Mouse (Mus musculus) splenic B cell, adult 2 months (primary cell): ENCODE measurements around the gene H2-Eb1.

ENCODE experiments used
- DNase-seq: peaks from one replicate; pipeline ENCODE4 v3.0.0-alpha.2; 2011; ENCODE audit warnings: low read depth, low spot score
- H3K27me3 ChIP-seq: 2 replicates; pipeline ENCODE4 v1.6.1; 2012; ENCODE audit warnings: mild to moderate bottlenecking, low read length, moderate library complexity, mixed read lengths; ENCODE audit not compliant: control insufficient read depth, poor library complexity, insufficient read depth, severe bottlenecking
- H3K36me3 ChIP-seq: 2 replicates; pipeline ENCODE4 v1.6.1; 2012; ENCODE audit warnings: mild to moderate bottlenecking, low read length, moderate library complexity, mixed read lengths; ENCODE audit not compliant: control insufficient read depth, poor library complexity, insufficient read depth, severe bottlenecking

The H2-Eb1 gene

GRCm38 (mm10) chr17:34316697-34317096, 11.0 kb downstream of the H2-Eb1 start:
- DNase-seq: peak; percentile 38
- no peaks in the 10 kb centered on the region for H3K27me3 ChIP-seq
- H3K36me3 ChIP-seq: peaks cover 37% of the 10 kb centered on the region

DNA sequence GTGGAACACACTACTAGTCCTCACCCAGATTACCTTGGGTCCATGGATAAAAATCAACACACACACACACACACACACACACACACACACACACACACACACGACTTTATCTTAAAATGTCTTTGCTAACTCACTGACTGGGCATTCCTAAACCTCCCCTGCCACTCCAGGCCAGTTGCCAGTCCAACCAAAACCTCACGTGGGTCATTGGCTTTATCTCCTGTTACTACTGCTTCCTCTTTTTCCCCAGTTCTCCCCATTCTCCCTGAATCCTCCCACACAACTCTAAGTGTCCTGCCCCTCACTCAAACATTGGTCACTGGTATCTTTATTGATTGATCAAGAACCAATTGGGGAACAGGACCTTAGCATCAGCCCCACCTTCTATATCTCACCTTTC, 11.6 kb downstream of the H2-Eb1 start:
- peak; percentile 38 for DNase-seq
- Histone ChIP-seq H3K27me3 (no peaks in the 10 kb centered on the region), H3K36me3 (peaks cover 32% of the 10 kb centered on the region)

- H3K27me3 ChIP-seq: no peaks in the 10 kb centered on the region
Measured at GRCm38 (mm10) chr17:34325436-34325835, 19.8 kb downstream of the H2-Eb1 start, which contains the start of gene H2-Eb2. TSS of gene H2-Eb2 (plus strand) at chr17:34325665.

DNA sequence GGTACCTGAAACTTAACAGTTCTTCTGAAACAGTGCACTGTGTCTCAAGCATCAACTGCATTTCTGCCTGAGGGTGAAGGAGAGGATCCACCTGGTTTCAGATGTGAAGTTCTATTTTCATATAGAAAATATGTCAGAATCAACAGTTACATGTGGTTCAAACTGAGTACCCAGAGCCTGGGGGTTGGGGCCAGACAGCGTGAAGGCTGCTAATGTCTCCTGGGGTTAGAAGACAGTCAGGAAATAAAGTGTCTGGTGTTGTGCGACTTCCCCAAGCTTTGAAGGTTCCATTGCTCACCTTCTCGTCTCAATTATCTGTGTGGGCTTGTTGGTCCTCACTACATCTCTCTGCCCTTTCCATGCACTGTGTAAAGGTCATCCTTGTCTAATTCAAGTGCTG, 20.7 kb downstream of the H2-Eb1 start:
- no peaks in the 10 kb centered on the region for H3K36me3 ChIP-seq
- peak; percentile 81 for DNase-seq
- H3K27me3 ChIP-seq: no peaks in the 10 kb centered on the region

More at GRCm38 (mm10) chr17:34325436-34325835, 19.8 kb downstream of the H2-Eb1 start, which contains the start of gene H2-Eb2:
- no peaks in the 10 kb centered on the region for H3K36me3 ChIP-seq
- DNase-seq: peak; percentile 94

- peak; percentile 79 for DNase-seq
- Histone ChIP-seq H3K27me3 (no peaks in the 10 kb centered on the region), H3K36me3 (peaks cover 12% of the 10 kb centered on the region)
Measured at GRCm38 (mm10) chr17:34329807-34330206, 24.1 kb downstream of the H2-Eb1 start.

DNA sequence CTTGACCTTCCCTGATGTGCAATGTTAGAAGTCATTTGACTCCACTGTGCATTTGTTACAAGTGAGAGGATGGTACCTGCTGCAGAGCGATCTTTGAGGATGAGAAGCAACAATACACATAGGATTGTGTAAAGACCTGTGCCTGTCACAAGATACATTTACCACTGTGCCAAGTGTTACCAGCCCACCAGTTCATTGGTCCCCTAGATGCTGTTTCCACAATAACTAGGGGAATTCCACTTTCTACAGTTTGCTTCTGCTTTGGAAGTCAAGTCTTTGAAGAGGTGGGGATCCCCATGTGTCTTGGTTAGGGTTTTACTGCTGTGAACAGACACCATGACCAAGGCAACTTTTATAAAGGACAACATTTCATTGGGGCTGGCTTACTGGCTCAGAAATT, 25.5 kb downstream of the H2-Eb1 start:
- Histone ChIP-seq H3K36me3 (peaks cover 19% of the 10 kb centered on the region), H3K27me3 (no peaks in the 10 kb centered on the region)
- peak; percentile 73 for DNase-seq

GRCm38 (mm10) chr17:34340619-34341402, 35.1 kb downstream of the H2-Eb1 start:
- peak; percentile 56 for DNase-seq
- H3K36me3 ChIP-seq: peaks cover 3% of the 10 kb centered on the region; the same call in 1 of the 2 replicates

GRCm38 (mm10) chr17:34344882-34345281, 39.2 kb downstream of the H2-Eb1 start:
- Histone ChIP-seq H3K36me3 (no peaks in the 10 kb centered on the region), H3K27me3 (no peaks in the 10 kb centered on the region)
- no peak for DNase-seq

More at GRCm38 (mm10) chr17:34340619-34341402, 35.1 kb downstream of the H2-Eb1 start:
- no peaks in the 10 kb centered on the region for H3K27me3 ChIP-seq

DNA sequence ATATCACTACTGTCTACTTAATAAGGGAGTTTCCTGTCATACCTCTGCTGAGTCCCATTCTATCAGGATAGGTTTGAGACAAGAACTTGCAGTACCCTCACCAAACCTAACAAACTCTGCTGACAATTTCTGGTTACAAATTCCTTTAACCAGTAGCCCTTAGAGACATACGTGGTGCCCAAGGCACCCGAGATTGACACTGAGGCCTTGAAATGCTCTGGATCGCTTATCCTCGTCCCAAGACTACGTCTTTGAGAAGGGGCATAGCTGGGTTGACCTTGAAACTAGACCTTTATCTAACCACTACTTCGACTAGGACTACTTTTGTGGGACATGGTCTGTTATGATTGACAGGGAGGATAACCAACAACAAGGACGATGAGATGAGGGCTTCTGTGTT, 39.8 kb downstream of the H2-Eb1 start:
- H3K36me3 ChIP-seq: no peaks in the 10 kb centered on the region
- no peaks in the 10 kb centered on the region for H3K27me3 ChIP-seq
- no peak for DNase-seq

DNA sequence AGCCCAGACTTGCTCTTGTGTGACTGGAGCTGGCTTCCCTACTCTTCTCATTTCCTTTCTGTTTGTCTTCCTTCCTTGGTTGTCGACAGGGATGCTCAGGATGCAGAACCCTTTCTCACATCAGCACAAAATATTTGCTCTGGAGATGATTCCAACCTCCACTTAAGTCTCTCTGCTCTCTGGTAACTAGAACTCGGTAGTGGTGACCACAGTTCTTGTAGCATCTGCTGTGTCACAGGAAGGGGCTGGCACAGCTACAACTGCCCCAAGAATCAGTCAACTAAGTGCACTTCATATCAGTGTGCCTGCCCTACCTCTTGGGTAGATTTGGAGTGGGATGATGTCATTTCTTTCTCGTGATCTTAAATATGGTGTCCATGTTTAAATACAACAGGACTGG, 40.4 kb downstream of the H2-Eb1 start:
- DNase-seq: peak; percentile 71
- H3K36me3 ChIP-seq: no peaks in the 10 kb centered on the region
- no peaks in the 10 kb centered on the region for H3K27me3 ChIP-seq

- Histone ChIP-seq H3K27me3 (no peaks in the 10 kb centered on the region), H3K36me3 (no peaks in the 10 kb centered on the region)
- DNase-seq: peak; percentile 99
Measured at GRCm38 (mm10) chr17:34347606-34348308, 42.1 kb downstream of the H2-Eb1 start.

DNA sequence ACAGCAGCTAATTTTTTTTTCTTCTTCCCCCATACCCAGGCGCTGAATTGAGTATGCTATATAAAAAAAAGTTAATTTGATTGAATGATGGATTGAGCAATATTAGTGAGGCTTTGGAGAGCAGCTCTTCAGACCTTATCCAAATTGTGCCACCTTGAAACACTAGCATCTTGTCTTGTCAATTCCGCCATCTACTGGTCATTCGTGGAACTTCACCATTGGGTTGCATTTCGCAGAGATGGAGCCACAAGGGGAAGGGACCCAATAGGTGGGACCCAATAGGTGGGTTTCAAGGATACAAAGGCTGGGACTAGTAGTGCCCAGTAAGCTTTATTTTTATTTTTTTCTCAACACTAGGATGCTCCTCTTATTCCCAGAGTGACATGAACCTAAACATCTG, 43.8 kb downstream of the H2-Eb1 start:
- H3K27me3 ChIP-seq: no peaks in the 10 kb centered on the region
- no peaks in the 10 kb centered on the region for H3K36me3 ChIP-seq
- DNase-seq: peak; percentile 96

DNA sequence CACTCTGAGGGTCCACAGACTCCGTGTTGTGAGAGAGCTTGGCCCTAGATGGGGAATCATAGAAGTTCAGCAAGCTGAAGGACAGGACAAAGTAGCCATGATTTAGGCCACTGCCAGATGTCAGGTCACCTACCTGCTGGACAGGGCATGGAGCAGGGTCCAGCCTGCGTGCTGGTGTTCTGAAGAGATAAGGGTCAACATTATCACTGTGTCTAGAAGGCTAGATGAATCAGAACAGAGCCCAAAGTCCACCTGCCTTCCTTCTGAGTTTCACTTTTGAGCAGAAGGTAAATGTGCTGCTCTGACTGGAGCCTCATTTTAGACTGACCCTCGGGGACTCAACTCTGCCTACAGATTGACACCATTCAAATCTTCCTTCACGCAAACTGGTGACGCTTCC, 48.9 kb downstream of the H2-Eb1 start, which contains the start of gene Btnl2:
Gene Btnl2 (plus strand): TSS at position 284 of the 400 bp plus-strand sequence.
- no peaks in the 10 kb centered on the region for H3K27me3 ChIP-seq
- no peaks in the 10 kb centered on the region for H3K36me3 ChIP-seq
- DNase-seq: no peak

DNA sequence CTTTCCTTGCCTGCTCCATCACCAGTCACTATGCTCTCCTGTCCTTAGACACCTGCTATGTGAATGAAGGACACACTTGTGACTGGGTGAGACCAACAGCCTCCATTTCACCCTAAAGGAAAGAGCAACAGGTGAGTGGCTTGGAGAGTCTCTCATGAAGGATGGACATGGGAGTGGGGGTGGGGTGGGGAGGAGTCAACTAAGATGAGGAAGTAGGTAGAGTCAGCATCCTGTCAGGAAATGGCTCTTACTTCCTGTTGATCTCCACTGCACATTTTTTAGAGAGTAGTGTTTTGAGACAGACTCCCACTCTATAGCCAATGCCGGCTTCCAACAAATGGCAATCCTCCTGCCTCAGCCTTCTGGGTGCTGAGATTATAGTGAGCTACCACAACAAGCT, 49.3 kb downstream of the H2-Eb1 start:
- Histone ChIP-seq H3K27me3 (no peaks in the 10 kb centered on the region), H3K36me3 (no peaks in the 10 kb centered on the region)
- DNase-seq: peak; percentile 88

DNA sequence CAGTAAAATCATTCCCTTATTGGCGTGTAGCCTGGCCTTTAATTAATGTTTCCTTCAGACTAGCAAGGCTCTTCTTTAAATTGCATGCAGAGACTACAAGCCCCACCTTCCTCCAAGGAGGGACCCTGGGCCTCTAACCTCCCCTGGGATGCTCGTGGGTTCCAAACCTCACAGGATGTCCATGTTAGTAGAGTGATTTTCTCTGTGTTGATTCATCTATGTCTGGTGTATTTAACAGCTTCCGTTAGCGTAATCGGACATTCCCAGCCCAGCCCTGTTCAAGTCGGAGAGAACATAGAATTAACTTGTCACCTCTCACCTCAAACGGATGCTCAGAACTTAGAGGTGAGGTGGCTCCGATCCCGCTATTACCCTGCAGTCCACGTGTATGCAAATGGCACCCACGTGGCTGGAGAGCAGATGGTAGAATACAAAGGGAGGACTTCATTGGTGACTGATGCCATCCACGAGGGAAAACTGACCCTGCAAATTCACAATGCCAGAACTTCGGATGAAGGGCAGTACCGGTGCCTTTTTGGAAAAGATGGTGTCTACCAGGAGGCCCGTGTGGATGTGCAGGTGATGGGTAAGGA, 57.4 kb downstream of the H2-Eb1 start:
- Histone ChIP-seq H3K27me3 (no peaks in the 10 kb centered on the region), H3K36me3 (no peaks in the 10 kb centered on the region)
- DNase-seq: peak; percentile 60
